Mouse (Mus musculus) testis, adult 2 months (tissue): ENCODE data around the gene Kif1c.

Experiments
- CTCF ChIP-seq: fragments of 200-500 bp; IDR thresholded peaks from 2 replicates; pipeline ENCODE4 v1.5.1; 2012; ENCODE audit warnings: low read depth, mild to moderate bottlenecking, inconsistent platforms, low read length, moderate library complexity; ENCODE audit not compliant: control insufficient read depth, insufficient read depth, insufficient replicate concordance
- POLR2A ChIP-seq: fragments of 200-500 bp; IDR thresholded peaks from 2 replicates; pipeline ENCODE4 v1.6.1; 2012; ENCODE audit warnings: low read depth, mild to moderate bottlenecking, inconsistent platforms, low read length, moderate library complexity; ENCODE audit not compliant: control insufficient read depth

DNA sequence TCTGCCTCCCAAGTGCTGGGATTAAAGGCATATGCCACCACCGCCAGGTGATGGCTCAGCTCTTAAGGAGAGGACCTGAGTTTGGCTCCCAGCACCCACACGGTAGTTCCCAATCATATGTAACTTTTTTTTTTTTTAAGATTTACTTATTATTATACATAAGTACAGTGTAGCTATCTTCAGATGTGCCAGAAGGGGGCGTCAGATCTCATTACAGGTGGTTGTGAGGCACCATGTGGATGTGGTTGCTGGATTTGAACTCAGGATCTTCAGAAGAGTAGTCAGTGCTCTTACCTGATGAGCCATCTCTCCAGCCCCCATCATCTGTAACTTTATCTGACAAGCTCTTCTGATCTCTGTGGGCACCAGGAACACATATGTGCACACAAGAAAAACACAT is 3.0 kb upstream of the Kif1c start:
- no peak for TF ChIP-seq POLR2A
- TF ChIP-seq CTCF = no peak
